Mouse (Mus musculus) heart, embryonic 12.5 days (tissue): ENCODE measurements around the gene Pex7. TPM values are rescaled to one million over a fixed set of nuclear protein-coding genes. Genes with fewer than 3 reads are reported as not detected.

Experiments
- polyA plus RNA-seq: library from polyadenylated mRNA; unstranded; fragments of >200 nt; fragmentation: Nextera tagmentation; extraction: Ambion mirVana; gene quantifications from 2 replicates; pipeline ENCODE4 v1.2.1, GENCODE M21; 2016

The Pex7 gene
- polyA plus RNA-seq, 1 experiment from 2014 or later, result 36.4 TPM

Other genes starting within 250 kb of the Pex7 start
- not detected in 2 replicates for gene Il20ra, start 195.1 kb downstream of the Pex7 start, polyA plus RNA-seq
- gene Slc35d3, start 56.2 kb downstream of the Pex7 start, polyA plus RNA-seq, result 1.8 and 1.9 TPM in 2 replicates
- gene Map3k5, start 26.8 kb upstream of the Pex7 start, polyA plus RNA-seq, result 4.4 and 4.8 TPM in 2 replicates
- 7.4 and 8.3 TPM in 2 replicates for gene Map7, start 240.8 kb upstream of the Pex7 start, polyA plus RNA-seq